In genomic region chr9:21225415-21225758, GRCm38 (mm10) we compare ENCODE assay signal across 10 mouse cellular contexts. TPM values are rescaled to one million over a fixed set of nuclear protein-coding genes. Genes with fewer than 3 reads are reported as not detected.
A peak's percentile ranks its signal among the peaks of the same experiment; 100 is the strongest.
DNase-seq lines count a peak whose midpoint lies in the region; ATAC-seq and TF ChIP-seq lines count a peak whose summit lies in the region.
"Had no signal": no experiment of that assay in that cellular context is flagged by ENCODE, and none has a peak within 500 bp of the region (broad histone marks: within the 10 kb centered on the region; RNA-seq: fewer than 3 reads in every experiment).

No protein-coding gene starts in this region.

- H3K4me2 ChIP-seq in kidney, embryonic 14.5 days (replicated peaks; ENCODE audit: low read depth, low read length): peak overlapping the region; percentile 49
- H3K4me2 ChIP-seq in hindbrain, embryonic 16.5 days (ENCODE audit: low read length): peak overlapping the region; percentile 52
- peak overlapping the region; percentile 39 for H3K4me2 ChIP-seq in midbrain, embryonic 14.5 days (ENCODE audit: low read length)

- peak overlapping the region; percentile 32 for H3K4me3 ChIP-seq in kidney, embryonic 14.5 days (ENCODE audit: low read length)
- peak overlapping the region; percentile 19 for H3K4me3 ChIP-seq in cortical plate, adult 2 months (ENCODE audit: insufficient read depth, low read length)
- peak overlapping the region; percentile 28 for H3K4me3 ChIP-seq in hindbrain, embryonic 16.5 days (ENCODE audit: low read length)
- H3K4me3 ChIP-seq in midbrain, embryonic 14.5 days (replicated peaks; ENCODE audit: low read depth, low read length): no peak overlapping the region

- peaks cover 11% of the 10 kb centered on the region for H3K36me3 ChIP-seq in kidney, embryonic 14.5 days (ENCODE audit: control insufficient read depth, insufficient read depth, low read length)
- peaks cover 7% of the 10 kb centered on the region for H3K36me3 ChIP-seq in hindbrain, embryonic 16.5 days (ENCODE audit: control insufficient read depth, insufficient read depth, low read length)
- peaks cover 11% of the 10 kb centered on the region for H3K36me3 ChIP-seq in midbrain, embryonic 14.5 days (ENCODE audit: control insufficient read depth, insufficient read depth, low read length)

- H3K9ac ChIP-seq in kidney, embryonic 14.5 days (ENCODE audit: low read depth, low read length): peak overlapping the region; percentile 45
- H3K9ac ChIP-seq in hindbrain, embryonic 16.5 days (ENCODE audit: low read depth, low read length): no peak overlapping the region
- no peak overlapping the region for H3K9ac ChIP-seq in midbrain, embryonic 14.5 days (replicated peaks; ENCODE audit: low read length)

- WGBS in kidney, embryonic 14.5 days: 6% methylated on average over 7 of the region's 7 CpGs
- 17% methylated on average over 7 of the region's 7 CpGs for WGBS in hindbrain, embryonic 16.5 days
- 15% methylated on average over 7 of the region's 7 CpGs for WGBS in midbrain, embryonic 14.5 days

- TF ChIP-seq POLR2A in cortical plate, adult 2 months (IDR thresholded peaks at IDR 0.05; ENCODE audit: extremely low read depth, insufficient read depth, low read length): no peak

- H3K27ac ChIP-seq in kidney, embryonic 14.5 days (ENCODE audit: low read depth, low read length): 0 out of 2 replicates have a peak overlapping the region, but pooled peaks have one; percentile 30
- H3K27ac ChIP-seq in cortical plate, adult 2 months (ENCODE audit: insufficient read depth, low read length): no peak overlapping the region
- H3K27ac ChIP-seq in hindbrain, embryonic 16.5 days (ENCODE audit: low read depth, low read length): no peak overlapping the region
- no peak overlapping the region for H3K27ac ChIP-seq in midbrain, embryonic 14.5 days (replicated peaks; ENCODE audit: low read depth, low read length)

- no peak for TF ChIP-seq CTCF in cortical plate, adult 2 months (IDR thresholded peaks at IDR 0.05; ENCODE audit: extremely low read depth, insufficient read depth, low read length)

- ATAC-seq in kidney, embryonic 14.5 days (ENCODE audit: low FRiP score, low TSS enrichment): no peak
- ATAC-seq in hindbrain, embryonic 16.5 days: no peak
- no peak for ATAC-seq in midbrain, embryonic 14.5 days (ENCODE audit: low FRiP score, low TSS enrichment)

- no peak for DNase-seq in kidney, postnatal 14 days
- DNase-seq in midbrain, embryonic 14.5 days: no peak
- no peak for DNase-seq in right cerebral cortex, postnatal 14 days
- no peak for DNase-seq in adrenal gland, adult 8-10 months
- DNase-seq in ovary, postnatal 10 days (ENCODE audit: low spot score): no peak

- peaks cover 13% of the 10 kb centered on the region; the same call in 1 of the 2 replicates for H3K4me1 ChIP-seq in kidney, embryonic 14.5 days (ENCODE audit: control insufficient read depth, insufficient read depth, low read length)
- peaks cover 5% of the 10 kb centered on the region for H3K4me1 ChIP-seq in cortical plate, adult 2 months (ENCODE audit: control insufficient read depth, insufficient read depth, low read length)
- peaks cover 3% of the 10 kb centered on the region for H3K4me1 ChIP-seq in hindbrain, embryonic 16.5 days (ENCODE audit: control insufficient read depth, insufficient read depth, low read depth, low read length)
- H3K4me1 ChIP-seq in midbrain, embryonic 14.5 days (ENCODE audit: control insufficient read depth, insufficient read depth, low read length): 0 out of 2 replicates have a peak, but pooled peaks cover 4% of the 10 kb centered on the region

- no peaks in the 10 kb centered on the region for H3K27me3 ChIP-seq in kidney, embryonic 14.5 days (ENCODE audit: control insufficient read depth, insufficient read depth, low read length)
- H3K27me3 ChIP-seq in hindbrain, embryonic 16.5 days (replicated peaks; ENCODE audit: control insufficient read depth, insufficient read depth, low read length): no peaks in the 10 kb centered on the region
- no peaks in the 10 kb centered on the region for H3K27me3 ChIP-seq in midbrain, embryonic 14.5 days (ENCODE audit: control insufficient read depth, insufficient read depth, low read length)
- H3K27me3 ChIP-seq: Patski had no signal

- H3K9me3 ChIP-seq in kidney, embryonic 14.5 days (ENCODE audit: control insufficient read depth, low read length): no peaks in the 10 kb centered on the region
- H3K9me3 ChIP-seq in hindbrain, embryonic 16.5 days (ENCODE audit: control insufficient read depth, low read length): no peaks in the 10 kb centered on the region
- H3K9me3 ChIP-seq in midbrain, embryonic 14.5 days (ENCODE audit: control insufficient read depth, low read length): no peaks in the 10 kb centered on the region

RNA-seq across cellular contexts. Expression of gene Keap1, which starts 13.8 kb away (rescaled TPM):
- 26.8 and 34.2 TPM in 2 replicates for polyA plus RNA-seq in kidney, embryonic 14.5 days (2014; fragmentation: Nextera tagmentation; extraction: Ambion mirVana)
- 62.3 and 65.9 TPM in 2 replicates for polyA plus RNA-seq in cortical plate, adult 2 months (2012; rRNA removed)
- 71.5 and 72.0 TPM in 2 replicates for polyA plus RNA-seq in hindbrain, embryonic 16.5 days (2015; fragmentation: Nextera tagmentation; extraction: Ambion mirVana)
- polyA plus RNA-seq in midbrain, embryonic 14.5 days (2014; fragmentation: Nextera tagmentation; extraction: Ambion mirVana): 40.3 and 53.7 TPM in 2 replicates
- 10 to 100 TPM; 50.7 to 62.6 (median 57.4) TPM for total RNA-seq in adrenal gland, adult 8-10 months (2022)

RNA-seq across cellular contexts. Expression of gene S1pr5, which starts 22.9 kb away (rescaled TPM):
- 0.07 and 0.19 TPM in 2 replicates for polyA plus RNA-seq in kidney, embryonic 14.5 days (2014; fragmentation: Nextera tagmentation; extraction: Ambion mirVana)
- 20.8 and 24.3 TPM in 2 replicates for polyA plus RNA-seq in cortical plate, adult 2 months (2012; rRNA removed)
- 5.5 and 5.7 TPM in 2 replicates for polyA plus RNA-seq in hindbrain, embryonic 16.5 days (2015; fragmentation: Nextera tagmentation; extraction: Ambion mirVana)
- polyA plus RNA-seq in midbrain, embryonic 14.5 days (2014; fragmentation: Nextera tagmentation; extraction: Ambion mirVana): 2.3 and 2.8 TPM in 2 replicates
- under 1 TPM; 0.27 to 0.75 (median 0.46) TPM for total RNA-seq in adrenal gland, adult 8-10 months (2022)
- polyA plus RNA-seq: Patski; testis, adult 2 months had no signal

RNA-seq across cellular contexts. Expression of gene Atg4d, which starts 39.7 kb away (rescaled TPM):
- 35.5 and 43.7 TPM in 2 replicates for polyA plus RNA-seq in kidney, embryonic 14.5 days (2014; fragmentation: Nextera tagmentation; extraction: Ambion mirVana)
- polyA plus RNA-seq in cortical plate, adult 2 months (2012; rRNA removed): 40.3 and 42.7 TPM in 2 replicates
- polyA plus RNA-seq in hindbrain, embryonic 16.5 days (2015; fragmentation: Nextera tagmentation; extraction: Ambion mirVana): 52.6 and 52.8 TPM in 2 replicates
- 44.6 and 44.7 TPM in 2 replicates for polyA plus RNA-seq in midbrain, embryonic 14.5 days (2014; fragmentation: Nextera tagmentation; extraction: Ambion mirVana)
- total RNA-seq in adrenal gland, adult 8-10 months (2022): 10 to 100 TPM; 38.7 to 47.3 (median 40.8) TPM

RNA-seq across cellular contexts. Expression of gene Pde4a, which starts 59.9 kb away (rescaled TPM):
- 13.7 and 14.0 TPM in 2 replicates for polyA plus RNA-seq in kidney, embryonic 14.5 days (2014; fragmentation: Nextera tagmentation; extraction: Ambion mirVana)
- polyA plus RNA-seq in cortical plate, adult 2 months (2012; rRNA removed): 77.0 and 80.1 TPM in 2 replicates
- polyA plus RNA-seq in hindbrain, embryonic 16.5 days (2015; fragmentation: Nextera tagmentation; extraction: Ambion mirVana): 47.7 and 50.5 TPM in 2 replicates
- 28.4 and 32.3 TPM in 2 replicates for polyA plus RNA-seq in midbrain, embryonic 14.5 days (2014; fragmentation: Nextera tagmentation; extraction: Ambion mirVana)
- total RNA-seq in adrenal gland, adult 8-10 months (2022): 10 to 100 TPM in 2 of 4 experiments, 1 to 10 TPM in 2; 5.7 to 13.4 (median 9.8) TPM
